Mouse (Mus musculus): ENCODE measurements at regions not wholly inside any gene's neighbourhood (a gene's known extent, or its start where the extent isn't known, plus 50 kb on each side); places are given as distances from the start of the nearest gene placed in this dataset.
A peak's percentile ranks its signal among the peaks of the same experiment; 100 is the strongest.

- intact Hi-C loops (cut with DNase I; ENCODE audit: low total_unique reads): no loop called here
- no peak for DNase-seq
Observed at GRCm38 (mm10) chr11:114553992-114554391, 114.3 kb upstream of the Rpl38 start.

GRCm38 (mm10) chr11:114552176-114552575, 116.1 kb upstream of the Rpl38 start:
- intact Hi-C loops (cut with DNase I; ENCODE audit: low total_unique reads): no loop called here
- DNase-seq: no peak

- intact Hi-C loops (cut with DNase I; ENCODE audit: low total_unique reads): no loop called here
- DNase-seq: no peak
Observed at GRCm38 (mm10) chr11:114551262-114551661, 117.1 kb upstream of the Rpl38 start.

GRCm38 (mm10) chr11:114548658-114549057, 119.7 kb upstream of the Rpl38 start:
- intact Hi-C loops (cut with DNase I; ENCODE audit: low total_unique reads): no loop called here
- DNase-seq: no peak

GRCm38 (mm10) chr11:114544212-114544611, 124.1 kb upstream of the Rpl38 start:
- intact Hi-C loops (cut with DNase I; ENCODE audit: low total_unique reads): no loop called here
- no peak for DNase-seq

- no peak for DNase-seq
- intact Hi-C loops (cut with DNase I; ENCODE audit: low total_unique reads): no loop called here
Observed at GRCm38 (mm10) chr11:114542167-114542566, 126.2 kb upstream of the Rpl38 start.

- DNase-seq: no peak
- intact Hi-C loops (cut with DNase I; ENCODE audit: low total_unique reads): no loop called here
Observed at GRCm38 (mm10) chr11:114540503-114540902, 127.8 kb upstream of the Rpl38 start.

- DNase-seq: peak; percentile 20
- intact Hi-C loops (cut with DNase I; ENCODE audit: low total_unique reads): no loop called here
Observed at GRCm38 (mm10) chr11:114536616-114537493, 131.5 kb upstream of the Rpl38 start.

- DNase-seq: no peak
- intact Hi-C loops (cut with DNase I; ENCODE audit: low total_unique reads): no loop called here
Observed at GRCm38 (mm10) chr11:114535900-114536299, 132.4 kb upstream of the Rpl38 start.

- intact Hi-C loops (cut with DNase I; ENCODE audit: low total_unique reads): no loop called here
- no peak for DNase-seq
Observed at GRCm38 (mm10) chr11:114534436-114534835, 133.9 kb upstream of the Rpl38 start.

GRCm38 (mm10) chr11:114531241-114531765, 137.0 kb upstream of the Rpl38 start:
- DNase-seq: no peak
- intact Hi-C loops (cut with DNase I; ENCODE audit: low total_unique reads): no loop called here

- intact Hi-C loops (cut with DNase I; ENCODE audit: low total_unique reads): no loop called here
- DNase-seq: no peak
Observed at GRCm38 (mm10) chr11:114528937-114529772, 139.2 kb upstream of the Rpl38 start.

- intact Hi-C loops (cut with DNase I; ENCODE audit: low total_unique reads): loop anchor here (2.0 kb wide), 1 partner anchor 113 kb away; no protein-coding TSS in a partner anchor
- peak; percentile 86 for DNase-seq
Observed at GRCm38 (mm10) chr11:114523444-114524238, 144.7 kb upstream of the Rpl38 start.

- intact Hi-C loops (cut with DNase I; ENCODE audit: low total_unique reads): no loop called here
- no peak for DNase-seq
Observed at GRCm38 (mm10) chr11:114515278-114515677, 153.0 kb upstream of the Rpl38 start.

- intact Hi-C loops (cut with DNase I; ENCODE audit: low total_unique reads): no loop called here
- no peak for DNase-seq
Observed at GRCm38 (mm10) chr11:114514126-114514525, 154.2 kb upstream of the Rpl38 start.

- intact Hi-C loops (cut with DNase I; ENCODE audit: low total_unique reads): no loop called here
- no peak for DNase-seq
Observed at GRCm38 (mm10) chr11:114513446-114513845, 154.9 kb upstream of the Rpl38 start.

GRCm38 (mm10) chr11:114511994-114512393, 156.3 kb upstream of the Rpl38 start:
- intact Hi-C loops (cut with DNase I; ENCODE audit: low total_unique reads): no loop called here
- DNase-seq: no peak

GRCm38 (mm10) chr11:114502562-114502961, 165.8 kb upstream of the Rpl38 start:
- DNase-seq: no peak
- intact Hi-C loops (cut with DNase I; ENCODE audit: low total_unique reads): no loop called here

- intact Hi-C loops (cut with DNase I; ENCODE audit: low total_unique reads): no loop called here
- DNase-seq: no peak
Observed at GRCm38 (mm10) chr11:114501869-114502540, 166.3 kb upstream of the Rpl38 start.

Data from gastrocnemius, postnatal 14 days (tissue).